Mouse (Mus musculus): ENCODE results near the gene G6pc3. TPM values are rescaled to one million over a fixed set of nuclear protein-coding genes. Genes with fewer than 3 reads are reported as not detected.
"Not testable (repeated sequence)": the region's sequence is repeated elsewhere in the genome, so short reads cannot be mapped to it uniquely, and the experiment has no call there.

The G6pc3 gene
- polyA plus RNA-seq, 1 experiment, result 26.5 TPM

- WGBS, result 16% methylated on average over 34 of the region's 34 CpGs
- peaks cover 1% of the 10 kb centered on the region; the same call in 1 of the 2 replicates for H3K4me1 ChIP-seq (ENCODE audit: control insufficient read depth, insufficient read depth, low read length)
- no peak overlapping the region for H3K27ac ChIP-seq (ENCODE audit: control insufficient read depth, insufficient read depth, low read depth, low read length, poor library complexity)
- H3K4me3 ChIP-seq (replicated peaks; ENCODE audit: control insufficient read depth, low read depth, low read length), result no peak overlapping the region
- TF ChIP-seq POLR2A (IDR thresholded peaks at IDR 0.05; ENCODE audit: borderline replicate concordance, control insufficient read depth, low read depth, low read length) (no peak), CTCF (IDR thresholded peaks at IDR 0.05; ENCODE audit: control insufficient read depth, insufficient read depth, low read length) (no peak)
These were observed 42.0 kb upstream of the G6pc3 start for GRCm38 (mm10) chr11:102147213-102147989.

- Histone ChIP-seq H3K4me1 (ENCODE audit: control insufficient read depth, insufficient read depth, low read length) (peaks cover 1% of the 10 kb centered on the region), H3K27ac (ENCODE audit: control insufficient read depth, insufficient read depth, low read depth, low read length, poor library complexity) (0 out of 2 replicates have a peak within 1 kb of the TSS, but pooled peaks have one; percentile 10), H3K4me3 (replicated peaks; ENCODE audit: control insufficient read depth, low read depth, low read length) (peak within 1 kb of the TSS; percentile 84)
- WGBS, result under 1% methylated on average over 37 of the region's 37 CpGs
- TF ChIP-seq POLR2A (IDR thresholded peaks at IDR 0.05; ENCODE audit: borderline replicate concordance, control insufficient read depth, low read depth, low read length) (peak; percentile 55; the same call in 1 of the 2 replicates), CTCF (IDR thresholded peaks at IDR 0.05; ENCODE audit: control insufficient read depth, insufficient read depth, low read length) (no peak)
These were observed 33.2 kb upstream of the G6pc3 start, which contains the start of gene Tmem101 for GRCm38 (mm10) chr11:102156039-102156785. Gene Tmem101 (minus strand): TSS chr11:102156404.

- TF ChIP-seq POLR2A (IDR thresholded peaks at IDR 0.05; ENCODE audit: borderline replicate concordance, control insufficient read depth, low read depth, low read length), result no peak
- no peak for TF ChIP-seq CTCF (IDR thresholded peaks at IDR 0.05; ENCODE audit: control insufficient read depth, insufficient read depth, low read length)
- Histone ChIP-seq H3K27ac (ENCODE audit: control insufficient read depth, insufficient read depth, low read depth, low read length, poor library complexity) (no peak overlapping the region), H3K4me3 (replicated peaks; ENCODE audit: control insufficient read depth, low read depth, low read length) (no peak overlapping the region), H3K4me1 (ENCODE audit: control insufficient read depth, insufficient read depth, low read length) (peaks cover 1% of the 10 kb centered on the region)
- WGBS, result 22% methylated on average over 1 of the region's 1 CpGs
These were observed 32.7 kb upstream of the G6pc3 start for GRCm38 (mm10) chr11:102156786-102157089.

GRCm38 (mm10) chr11:102158024-102158423 lies 31.4 kb upstream of the G6pc3 start:
- not testable (repeated sequence) for H3K4me1 ChIP-seq (ENCODE audit: control insufficient read depth, insufficient read depth, low read length); H3K4me3 ChIP-seq (replicated peaks; ENCODE audit: control insufficient read depth, low read depth, low read length); H3K27ac ChIP-seq (ENCODE audit: control insufficient read depth, insufficient read depth, low read depth, low read length, poor library complexity)
- whole genome bisulfite sequencing, result 76% methylated on average over 2 of the region's 2 CpGs

DNA sequence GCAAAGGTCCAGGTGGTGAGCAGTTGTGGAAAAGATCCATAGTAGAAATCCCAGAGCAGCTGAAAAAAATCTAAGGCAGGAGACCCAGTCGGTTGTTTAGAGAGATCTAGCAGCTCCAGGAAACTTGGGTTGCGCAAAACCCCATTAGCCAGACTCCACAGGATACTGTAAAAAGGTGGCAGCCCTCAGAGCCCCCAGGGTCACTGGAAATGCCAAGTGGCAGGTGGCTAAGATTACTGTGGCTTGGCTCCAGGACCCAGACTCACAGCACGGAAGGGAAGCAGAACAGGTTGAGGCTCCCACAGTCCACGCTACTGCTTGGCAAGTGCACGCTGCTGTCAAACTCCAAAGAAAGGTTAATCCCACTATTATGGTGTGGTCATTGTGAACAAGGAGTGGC lies 29.6 kb upstream of the G6pc3 start:
- Histone ChIP-seq H3K27ac (ENCODE audit: control insufficient read depth, insufficient read depth, low read depth, low read length, poor library complexity) (no peak overlapping the region), H3K4me1 (ENCODE audit: control insufficient read depth, insufficient read depth, low read length) (peaks cover 1% of the 10 kb centered on the region), H3K4me3 (replicated peaks; ENCODE audit: control insufficient read depth, low read depth, low read length) (no peak overlapping the region)
- 48% methylated on average over 5 of the region's 5 CpGs for WGBS
- no peak for TF ChIP-seq CTCF (IDR thresholded peaks at IDR 0.05; ENCODE audit: control insufficient read depth, insufficient read depth, low read length)
- TF ChIP-seq POLR2A (IDR thresholded peaks at IDR 0.05; ENCODE audit: borderline replicate concordance, control insufficient read depth, low read depth, low read length), result no peak

DNA sequence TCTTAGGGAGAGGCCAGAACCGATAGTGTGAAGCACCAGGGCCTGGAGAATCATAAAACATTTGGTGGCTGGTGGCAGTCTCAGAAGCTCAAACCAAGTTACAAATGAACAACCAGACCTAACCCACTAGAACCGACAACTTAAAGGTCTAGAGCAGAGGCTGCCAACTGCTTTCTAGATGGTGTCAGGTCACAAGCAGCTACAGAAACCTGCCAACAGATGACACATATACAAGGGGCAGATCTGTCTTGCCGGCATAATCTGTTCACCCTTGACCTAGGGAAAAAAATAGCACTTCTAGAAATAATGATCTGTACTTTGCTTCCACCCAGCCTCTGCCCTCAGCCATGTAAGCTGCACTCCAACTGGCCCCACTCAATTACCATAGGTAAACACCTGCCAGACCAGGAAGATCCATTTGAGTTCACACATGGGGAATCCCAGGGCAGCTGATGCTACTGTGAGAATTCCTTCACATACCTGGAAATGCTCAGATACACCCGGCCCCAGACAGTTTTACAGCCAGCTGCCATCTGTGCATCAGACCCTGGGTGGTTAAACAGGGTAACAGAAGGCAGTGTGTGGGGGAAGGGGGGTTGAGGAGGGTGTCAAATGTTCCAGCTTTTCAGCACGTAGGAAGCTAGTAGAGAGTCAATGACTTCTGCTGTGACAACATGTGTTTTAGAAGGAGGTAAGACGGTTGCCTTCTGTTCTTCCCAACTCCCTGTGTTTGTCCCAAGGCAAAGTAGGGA lies 23.3 kb upstream of the G6pc3 start:
- Histone ChIP-seq H3K4me1 (ENCODE audit: control insufficient read depth, insufficient read depth, low read length) (no peaks in the 10 kb centered on the region), H3K27ac (ENCODE audit: control insufficient read depth, insufficient read depth, low read depth, low read length, poor library complexity) (no peak overlapping the region), H3K4me3 (replicated peaks; ENCODE audit: control insufficient read depth, low read depth, low read length) (no peak overlapping the region)
- WGBS, result 76% methylated on average over 6 of the region's 6 CpGs
- no peak for TF ChIP-seq CTCF (IDR thresholded peaks at IDR 0.05; ENCODE audit: control insufficient read depth, insufficient read depth, low read length)
- TF ChIP-seq POLR2A (IDR thresholded peaks at IDR 0.05; ENCODE audit: borderline replicate concordance, control insufficient read depth, low read depth, low read length), result no peak

- Histone ChIP-seq H3K4me1 (ENCODE audit: control insufficient read depth, insufficient read depth, low read length) (no peaks in the 10 kb centered on the region), H3K27ac (ENCODE audit: control insufficient read depth, insufficient read depth, low read depth, low read length, poor library complexity) (no peak overlapping the region), H3K4me3 (replicated peaks; ENCODE audit: control insufficient read depth, low read depth, low read length) (no peak overlapping the region)
- 88% methylated on average over 5 of the region's 5 CpGs for WGBS
- TF ChIP-seq POLR2A (IDR thresholded peaks at IDR 0.05; ENCODE audit: borderline replicate concordance, control insufficient read depth, low read depth, low read length) (no peak), CTCF (IDR thresholded peaks at IDR 0.05; ENCODE audit: control insufficient read depth, insufficient read depth, low read length) (no peak)
These were observed 21.9 kb upstream of the G6pc3 start for GRCm38 (mm10) chr11:102167539-102167938.

DNA sequence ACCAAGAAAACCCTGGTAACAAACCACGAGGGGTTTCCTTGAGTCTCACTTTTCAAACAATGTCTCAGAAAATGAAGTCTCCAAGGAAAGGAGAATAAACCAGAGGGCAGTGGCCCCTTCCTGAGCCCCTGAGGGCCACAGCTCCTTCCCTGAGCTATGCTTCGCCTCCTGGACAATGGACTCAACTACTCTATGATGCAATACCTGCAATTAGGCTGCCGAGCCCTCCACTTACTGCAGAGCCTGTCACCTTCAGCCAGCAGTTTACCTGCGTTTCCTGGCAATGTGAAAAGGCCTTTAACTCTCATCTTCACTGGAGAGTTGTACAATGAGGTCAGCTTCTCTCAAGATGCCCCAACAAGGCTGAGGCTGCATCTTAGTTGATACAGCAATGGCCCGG lies 20.7 kb upstream of the G6pc3 start:
- TF ChIP-seq CTCF (IDR thresholded peaks at IDR 0.05; ENCODE audit: control insufficient read depth, insufficient read depth, low read length) (no peak), POLR2A (IDR thresholded peaks at IDR 0.05; ENCODE audit: borderline replicate concordance, control insufficient read depth, low read depth, low read length) (no peak)
- H3K4me3 ChIP-seq (replicated peaks; ENCODE audit: control insufficient read depth, low read depth, low read length), result no peak overlapping the region
- no peaks in the 10 kb centered on the region for H3K4me1 ChIP-seq (ENCODE audit: control insufficient read depth, insufficient read depth, low read length)
- WGBS, result 57% methylated on average over 5 of the region's 5 CpGs
- H3K27ac ChIP-seq (ENCODE audit: control insufficient read depth, insufficient read depth, low read depth, low read length, poor library complexity), result no peak overlapping the region
